ENCODE assay signal across 8 mouse cellular contexts in the genomic region with DNA sequence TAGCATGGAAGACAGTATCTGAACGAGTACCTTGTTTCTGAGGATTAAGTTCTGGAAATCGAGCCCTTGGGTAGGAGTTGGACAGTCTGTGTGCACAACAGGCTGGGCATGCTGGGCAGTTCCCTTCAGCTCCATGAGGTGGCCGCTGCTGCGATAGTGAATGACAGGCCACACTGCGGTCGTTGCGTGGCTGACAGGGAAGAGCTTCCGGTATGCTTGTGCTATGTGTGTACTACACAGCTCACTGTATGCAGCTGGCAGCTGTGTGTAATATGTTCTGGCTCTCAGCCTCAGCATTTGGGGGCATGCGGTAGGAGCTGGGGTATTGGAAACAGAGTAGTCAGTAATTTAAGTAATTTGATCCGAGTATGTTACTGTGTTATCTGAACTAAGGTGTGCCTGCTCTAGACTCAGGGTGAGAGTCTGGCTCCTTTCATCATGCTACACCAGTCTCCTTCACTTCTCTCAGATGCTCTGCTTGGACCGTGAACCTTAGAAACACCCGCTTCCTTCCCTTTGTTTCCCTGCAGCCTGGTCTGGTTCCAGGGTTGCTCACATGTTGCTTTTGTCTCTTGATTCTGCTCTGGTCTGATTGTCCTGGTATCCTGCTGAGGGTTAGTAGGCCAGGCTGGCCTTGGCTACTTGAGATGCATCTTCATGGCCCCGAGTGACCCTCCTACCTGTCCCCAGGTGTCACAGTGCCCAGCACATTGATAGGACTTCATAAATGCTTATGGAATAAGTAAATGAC. TPM values are rescaled to one million over a fixed set of nuclear protein-coding genes. Genes with fewer than 3 reads are reported as not detected.
A peak's percentile ranks its signal among the peaks of the same experiment; 100 is the strongest.
DNase-seq lines count a peak whose midpoint lies in the region; ATAC-seq and TF ChIP-seq lines count a peak whose summit lies in the region.

No protein-coding gene starts in this region.

- H3K27ac ChIP-seq in cerebellum, adult 2 months (ENCODE audit: insufficient read depth, low read length), result no peak overlapping the region; the same call in 1 of the 2 replicates
- peak overlapping the region; percentile 56 for H3K27ac ChIP-seq in forebrain, embryonic 14.5 days (ENCODE audit: low read depth, low read length)
- H3K27ac ChIP-seq in intestine, embryonic 16.5 days (ENCODE audit: low read length), result no peak overlapping the region

- peak overlapping the region; percentile 9; the same call in 1 of the 2 replicates for H3K9ac ChIP-seq in forebrain, embryonic 14.5 days (ENCODE audit: low read length)
- H3K9ac ChIP-seq in intestine, embryonic 16.5 days (ENCODE audit: low read depth, low read length), result no peak overlapping the region

- peak; percentile 45 for ATAC-seq in forebrain, embryonic 14.5 days
- peak; percentile 38 for ATAC-seq in intestine, embryonic 16.5 days
- peak; percentile 69 for ATAC-seq in megakaryocyte progenitor cell, adult 5-6 weeks (replicated peaks; ENCODE audit: poor library complexity)

- TF ChIP-seq POLR2A in lung, adult 2 months (IDR thresholded peaks at IDR 0.05; ENCODE audit: borderline replicate concordance, extremely low read depth, low read depth, low read length), result no peak
- TF ChIP-seq POLR2A in cerebellum, adult 2 months (IDR thresholded peaks at IDR 0.05; ENCODE audit: borderline replicate concordance, insufficient read depth, low read length), result no peak

- no peak overlapping the region for H3K4me2 ChIP-seq in forebrain, embryonic 14.5 days (ENCODE audit: low read length)
- no peak overlapping the region for H3K4me2 ChIP-seq in intestine, embryonic 16.5 days (ENCODE audit: low read depth, low read length)

- WGBS in lung, adult 2 months, result 30% methylated on average over 13 of the region's 13 CpGs
- WGBS in cerebellum, adult 2 months, result 8% methylated on average over 13 of the region's 13 CpGs
- 40% methylated on average over 13 of the region's 13 CpGs for WGBS in forebrain, embryonic 14.5 days
- 47% methylated on average over 13 of the region's 13 CpGs for WGBS in intestine, embryonic 16.5 days

- peak; percentile 49; the same call in 1 of the 2 replicates for TF ChIP-seq CTCF in lung, adult 2 months (IDR thresholded peaks at IDR 0.05; ENCODE audit: insufficient read depth, low read length)
- TF ChIP-seq CTCF in cerebellum, adult 2 months (IDR thresholded peaks at IDR 0.05; ENCODE audit: borderline replicate concordance, insufficient read depth, low read depth, low read length), result peak; percentile 45

- H3K27me3 ChIP-seq in cerebellum, adult 2 months (ENCODE audit: control insufficient read depth, insufficient read depth, low read length), result no peaks in the 10 kb centered on the region
- H3K27me3 ChIP-seq in forebrain, embryonic 14.5 days (replicated peaks; ENCODE audit: control insufficient read depth, insufficient read depth, low read length), result no peaks in the 10 kb centered on the region
- no peaks in the 10 kb centered on the region for H3K27me3 ChIP-seq in intestine, embryonic 16.5 days (replicated peaks; ENCODE audit: control insufficient read depth, insufficient read depth, low read length)

- no peaks in the 10 kb centered on the region for H3K9me3 ChIP-seq in forebrain, embryonic 14.5 days (replicated peaks; ENCODE audit: control insufficient read depth, low read length)
- no peaks in the 10 kb centered on the region; the same call in 1 of the 2 replicates for H3K9me3 ChIP-seq in intestine, embryonic 16.5 days (ENCODE audit: control insufficient read depth, low read length)

- peaks cover 12% of the 10 kb centered on the region for H3K4me1 ChIP-seq in lung, adult 2 months (ENCODE audit: control insufficient read depth, insufficient read depth, low read length)
- peaks cover 8% of the 10 kb centered on the region for H3K4me1 ChIP-seq in cerebellum, adult 2 months (ENCODE audit: control insufficient read depth, insufficient read depth, low read length)
- H3K4me1 ChIP-seq in forebrain, embryonic 14.5 days (ENCODE audit: control insufficient read depth, insufficient read depth, low read length), result peaks cover 24% of the 10 kb centered on the region
- peaks cover 14% of the 10 kb centered on the region for H3K4me1 ChIP-seq in intestine, embryonic 16.5 days (ENCODE audit: control insufficient read depth, insufficient read depth, low read length)

- no peaks in the 10 kb centered on the region for H3K36me3 ChIP-seq in forebrain, embryonic 14.5 days (ENCODE audit: control insufficient read depth, insufficient read depth, low read length)
- no peaks in the 10 kb centered on the region for H3K36me3 ChIP-seq in intestine, embryonic 16.5 days (ENCODE audit: control insufficient read depth, insufficient read depth, low read length)

- DNase-seq in lung, adult 2 months, result no peak
- DNase-seq in lung, postnatal 25 days (ENCODE audit: low spot score), result no peak
- peak; percentile 62 to 64 for DNase-seq in cerebellum, adult 2 months
- DNase-seq in forebrain, embryonic 14.5 days (ENCODE audit: low spot score), result peak; percentile 42
- DNase-seq in thymus, postnatal 0 days (ENCODE audit: low spot score), result peak; percentile 81
- DNase-seq in testis, postnatal 14 days (ENCODE audit: low spot score), result no peak

- no peak overlapping the region for H3K4me3 ChIP-seq in lung, adult 2 months (replicated peaks; ENCODE audit: extremely low read depth, low read depth, low read length)
- H3K4me3 ChIP-seq in cerebellum, adult 2 months (replicated peaks; ENCODE audit: insufficient read depth, low read depth, low read length), result peak overlapping the region; percentile 37
- no peak overlapping the region for H3K4me3 ChIP-seq in forebrain, embryonic 14.5 days (ENCODE audit: low read depth, low read length)
- H3K4me3 ChIP-seq in intestine, embryonic 16.5 days (ENCODE audit: low read length), result no peak overlapping the region

RNA-seq across cellular contexts. Expression of a gene that starts 49.8 kb away (rescaled TPM):
- 35.9 and 41.8 TPM in 2 replicates for polyA plus RNA-seq in lung, adult 2 months (2012; rRNA removed)
- polyA plus RNA-seq in cerebellum, adult 2 months (2012; rRNA removed), result 23.3 and 23.5 TPM in 2 replicates
- 12.0 and 16.0 TPM in 2 replicates for polyA plus RNA-seq in forebrain, embryonic 14.5 days (2014; fragmentation: Nextera tagmentation; extraction: Ambion mirVana)
- polyA plus RNA-seq in intestine, embryonic 16.5 days (2015; fragmentation: Nextera tagmentation; extraction: Ambion mirVana), result 5.6 and 5.9 TPM in 2 replicates
- total RNA-seq in megakaryocyte progenitor cell, adult 5-6 weeks (2015), result 36.8 and 40.9 TPM in 2 replicates
- total RNA-seq in megakaryocyte progenitor cell, adult 5-6 weeks (2017), result 10.8 and 13.8 TPM in 2 replicates
- 8.3 and 12.2 TPM in 2 replicates for polyA plus RNA-seq in thymus, postnatal 0 days (2015; fragmentation: Nextera tagmentation; extraction: Ambion mirVana)

Comparison
In these comparisons a context has a peak if more than half of its experiments do, and no peak if none do; other contexts are left out.
1. DNase-seq: peak in cerebellum, adult 2 months (2 of 2), forebrain, embryonic 14.5 days (single experiment) and thymus, postnatal 0 days (single experiment); none in lung, adult 2 months (single experiment), lung, postnatal 25 days (single experiment) and testis, postnatal 14 days (single experiment).
2. Peak in every context shown above with its lines, with median percentiles within 50 percentile points of each other: ATAC-seq.